15 mouse cellular contexts compared by ENCODE assay signal in the genomic region with DNA sequence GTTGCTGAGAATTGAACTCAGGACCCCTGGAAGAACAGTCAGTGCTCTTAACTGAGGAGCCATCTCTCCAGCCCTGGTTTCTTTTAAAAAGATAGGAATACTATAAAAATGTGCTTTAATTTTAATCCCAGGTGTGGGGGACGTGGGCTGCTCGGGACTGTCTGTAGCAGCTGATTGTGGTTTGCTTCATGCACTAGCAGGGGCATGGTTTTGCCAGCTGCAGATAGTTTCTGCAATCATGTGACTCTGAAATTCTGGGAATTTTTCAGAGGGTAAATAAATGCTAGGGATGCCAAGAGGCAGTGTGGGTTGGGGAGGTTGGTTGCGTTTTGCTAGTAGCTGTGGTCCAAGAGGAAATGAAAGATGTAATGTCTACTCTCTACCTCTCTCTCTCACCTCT. TPM values are rescaled to one million over a fixed set of nuclear protein-coding genes. Genes with fewer than 3 reads are reported as not detected.
A peak's percentile ranks its signal among the peaks of the same experiment; 100 is the strongest.
DNase-seq lines count a peak whose midpoint lies in the region; ATAC-seq and TF ChIP-seq lines count a peak whose summit lies in the region.
"Had no signal": no experiment of that assay in that cellular context is flagged by ENCODE, and none has a peak within 500 bp of the region (broad histone marks: within the 10 kb centered on the region; RNA-seq: fewer than 3 reads in every experiment).

No protein-coding gene starts in this region.

- ATAC-seq in midbrain, embryonic 12.5 days (ENCODE audit: low FRiP score, low read depth): no peak
- ATAC-seq in midbrain, embryonic 16.5 days: no peak

- intact Hi-C loops in heart, adult 2 months (cut with DNase I): no loop called here
- intact Hi-C loops in heart, postnatal 14 days (cut with DNase I): loop anchor here (2.0 kb wide), 1 partner anchor 13 kb away; a partner anchor contains a TSS

- 80% methylated on average over 3 of the region's 3 CpGs for WGBS in heart, adult 2 months
- WGBS in midbrain, embryonic 12.5 days: 90% methylated on average over 3 of the region's 3 CpGs
- WGBS in midbrain, embryonic 16.5 days: 92% methylated on average over 3 of the region's 3 CpGs
- 73% methylated on average over 3 of the region's 3 CpGs for WGBS in macrophage (ENCODE audit: missing documents)

- peak overlapping the region; percentile 60; the same call in 1 of the 2 replicates for H3K27ac ChIP-seq in heart, adult 2 months
- peak overlapping the region; percentile 88 for H3K27ac ChIP-seq in midbrain, embryonic 12.5 days (replicated peaks)
- no peak overlapping the region for H3K27ac ChIP-seq in midbrain, embryonic 16.5 days (ENCODE audit: low read length)
- H3K27ac ChIP-seq in macrophage: peak overlapping the region; percentile 90
- H3K27ac ChIP-seq: liver, embryonic 15.5 days had no signal

- no peaks in the 10 kb centered on the region for H3K9me3 ChIP-seq in midbrain, embryonic 12.5 days
- H3K9me3 ChIP-seq in midbrain, embryonic 16.5 days (replicated peaks; ENCODE audit: control insufficient read depth, low read length, poor library complexity, severe bottlenecking): no peaks in the 10 kb centered on the region
- H3K9me3 ChIP-seq: limb, embryonic 13.5 days; liver, embryonic 15.5 days; midbrain, embryonic 13.5 days had no signal

- H3K36me3 ChIP-seq in heart, adult 2 months (ENCODE audit: control insufficient read depth, insufficient read depth, low read length): no peaks in the 10 kb centered on the region
- no peaks in the 10 kb centered on the region for H3K36me3 ChIP-seq in midbrain, embryonic 12.5 days
- H3K36me3 ChIP-seq in midbrain, embryonic 16.5 days (ENCODE audit: control insufficient read depth, insufficient read depth, low read length): no peaks in the 10 kb centered on the region
- H3K36me3 ChIP-seq in macrophage (ENCODE audit: inconsistent target): no peaks in the 10 kb centered on the region
- H3K36me3 ChIP-seq: limb, embryonic 13.5 days; liver, embryonic 15.5 days; midbrain, embryonic 13.5 days had no signal

- H3K4me1 ChIP-seq in heart, adult 2 months (ENCODE audit: control insufficient read depth, insufficient read depth, low read length): peaks cover 10% of the 10 kb centered on the region
- peaks cover 36% of the 10 kb centered on the region for H3K4me1 ChIP-seq in midbrain, embryonic 12.5 days
- H3K4me1 ChIP-seq in midbrain, embryonic 16.5 days (ENCODE audit: control insufficient read depth, insufficient read depth, low read length): peaks cover 19% of the 10 kb centered on the region

- TF ChIP-seq CTCF in heart, adult 2 months (IDR thresholded peaks at IDR 0.05): no peak

- H3K4me2 ChIP-seq in midbrain, embryonic 12.5 days (replicated peaks): no peak overlapping the region
- H3K4me2 ChIP-seq in midbrain, embryonic 16.5 days (ENCODE audit: low read length): no peak overlapping the region
- H3K4me2 ChIP-seq: liver, embryonic 15.5 days; midbrain, embryonic 13.5 days had no signal

- TF ChIP-seq EP300 in heart, adult 2 months (IDR thresholded peaks at IDR 0.05; ENCODE audit: insufficient read depth, low read depth, low read length): no peak

- no peaks in the 10 kb centered on the region for H3K27me3 ChIP-seq in heart, adult 2 months (ENCODE audit: control insufficient read depth, insufficient read depth, low read length)
- peaks cover 6% of the 10 kb centered on the region; the same call in 1 of the 2 replicates for H3K27me3 ChIP-seq in midbrain, embryonic 12.5 days
- peaks cover 2% of the 10 kb centered on the region; the same call in 1 of the 2 replicates for H3K27me3 ChIP-seq in midbrain, embryonic 16.5 days (ENCODE audit: control insufficient read depth, insufficient read depth, low read depth, low read length)
- H3K27me3 ChIP-seq: midbrain, embryonic 13.5 days had no signal

- no peak for TF ChIP-seq POLR2A in heart, adult 2 months (IDR thresholded peaks at IDR 0.05; ENCODE audit: insufficient read depth, low read depth, low read length)

- H3K79me2 ChIP-seq in heart, adult 2 months (replicated peaks; ENCODE audit: control insufficient read depth, insufficient read depth, low read length): no peaks in the 10 kb centered on the region
- peaks cover 18% of the 10 kb centered on the region; the same call in 1 of the 2 replicates for H3K79me2 ChIP-seq in macrophage (ENCODE audit: inconsistent target)

- H3K4me3 ChIP-seq in heart, adult 2 months: no peak overlapping the region
- H3K4me3 ChIP-seq in midbrain, embryonic 12.5 days: no peak overlapping the region
- H3K4me3 ChIP-seq in midbrain, embryonic 16.5 days (ENCODE audit: low read depth, low read length): no peak overlapping the region
- H3K4me3 ChIP-seq in macrophage (ENCODE audit: inconsistent target): no peak overlapping the region
- H3K4me3 ChIP-seq: limb, embryonic 13.5 days; liver, embryonic 15.5 days; midbrain, embryonic 13.5 days had no signal

- H3K9ac ChIP-seq in heart, adult 2 months (ENCODE audit: low read depth, low read length): no peak overlapping the region
- H3K9ac ChIP-seq in midbrain, embryonic 12.5 days (replicated peaks): no peak overlapping the region
- no peak overlapping the region for H3K9ac ChIP-seq in midbrain, embryonic 16.5 days (ENCODE audit: low read depth, low read length)
- H3K9ac ChIP-seq: liver, embryonic 15.5 days had no signal

- peak; percentile 31 for DNase-seq in cerebellum, adult 11-12 months
- no peak for DNase-seq in cerebellum, adult 9-10 months
- no peak for DNase-seq in heart, adult 2 months
- no peak for DNase-seq in heart, postnatal 14 days
- DNase-seq in right cerebral cortex, postnatal 10 days (ENCODE audit: low spot score in 2 of 2): no peak
- DNase-seq: kidney, adult 9 months; spleen, adult 18-20 months; thymus, postnatal 14 days had no signal

RNA-seq across cellular contexts. Expression of a gene that starts 2.6 kb away (rescaled TPM):
- total RNA-seq in heart, adult 2 months (2021): 1 to 10 TPM; 7.9 TPM
- polyA plus RNA-seq in heart, adult 2 months (2012; rRNA removed): 4.0 and 8.8 TPM in 2 replicates
- total RNA-seq in heart, postnatal 14 days (2021): 1 to 10 TPM; 8.2 to 8.3 TPM
- polyA plus RNA-seq in midbrain, embryonic 12.5 days (2016; fragmentation: Nextera tagmentation; extraction: Ambion mirVana): 16.4 and 18.1 TPM in 2 replicates
- 15.4 and 17.9 TPM in 2 replicates for polyA plus RNA-seq in midbrain, embryonic 16.5 days (2015; fragmentation: Nextera tagmentation; extraction: Ambion mirVana)
- 10 to 100 TPM in 4 of 26 experiments, 1 to 10 TPM in 22; 1.9 to 12.5 (median 7.0) TPM for total RNA-seq in macrophage (2018; cell fraction: chromatin; rRNA removed)
- total RNA-seq in macrophage (2018; cell fraction: cytosol; rRNA removed): 10 to 100 TPM in 24 of 26 experiments, 1 to 10 TPM in 2; 7.7 to 22.0 (median 13.1) TPM
- 10 to 100 TPM in 7 of 26 experiments, 1 to 10 TPM in 19; 2.2 to 13.1 (median 7.9) TPM for total RNA-seq in macrophage (2018; cell fraction: nucleus; rRNA removed)
- 12.5 to 24.4 TPM (median 15.0 TPM) in 3 replicates for polyA plus RNA-seq in macrophage (2018)

RNA-seq across cellular contexts. Expression of a gene that starts 5.0 kb away (rescaled TPM):
- 10 to 100 TPM; 15.3 to 18.4 TPM for total RNA-seq in heart, adult 2 months (2021)
- polyA plus RNA-seq in heart, adult 2 months (2012; rRNA removed): 25.3 and 27.4 TPM in 2 replicates
- total RNA-seq in heart, postnatal 14 days (2021): 10 to 100 TPM; 18.0 to 19.0 TPM
- polyA plus RNA-seq in midbrain, embryonic 12.5 days (2016; fragmentation: Nextera tagmentation; extraction: Ambion mirVana): 116 and 121 TPM in 2 replicates
- 119 and 123 TPM in 2 replicates for polyA plus RNA-seq in midbrain, embryonic 16.5 days (2015; fragmentation: Nextera tagmentation; extraction: Ambion mirVana)
- 10 to 100 TPM; 18.3 to 80.5 (median 48.3) TPM for total RNA-seq in macrophage (2018; cell fraction: chromatin; rRNA removed)
- total RNA-seq in macrophage (2018; cell fraction: cytosol; rRNA removed): 10 to 100 TPM; 37.7 to 82.4 (median 57.2) TPM
- total RNA-seq in macrophage (2018; cell fraction: nucleus; rRNA removed): 10 to 100 TPM; 22.0 to 90.0 (median 57.6) TPM
- 31.4 to 62.2 TPM (median 57.9 TPM) in 3 replicates for polyA plus RNA-seq in macrophage (2018)

RNA-seq across cellular contexts. Expression of a gene that starts 12.6 kb away (rescaled TPM):
- 1 to 10 TPM in 1 of 2 experiments, under 1 TPM in 1; 0.86 to 1.4 TPM for total RNA-seq in heart, adult 2 months (2021)
- 2.7 and 7.0 TPM in 2 replicates for polyA plus RNA-seq in heart, adult 2 months (2012; rRNA removed)
- 1 to 10 TPM; 1.9 to 3.1 TPM for total RNA-seq in heart, postnatal 14 days (2021)
- 3.9 and 4.2 TPM in 2 replicates for polyA plus RNA-seq in midbrain, embryonic 12.5 days (2016; fragmentation: Nextera tagmentation; extraction: Ambion mirVana)
- 10.3 and 11.5 TPM in 2 replicates for polyA plus RNA-seq in midbrain, embryonic 16.5 days (2015; fragmentation: Nextera tagmentation; extraction: Ambion mirVana)
- 1 to 10 TPM in 1 of 26 experiments, under 1 TPM in 5, not detected in 20; 0.33 to 1.1 (median 0.68) TPM for total RNA-seq in macrophage (2018; cell fraction: chromatin; rRNA removed)
- under 1 TPM in 15 of 26 experiments, not detected in 11; 0.07 to 0.22 (median 0.10) TPM for total RNA-seq in macrophage (2018; cell fraction: cytosol; rRNA removed)
- 1 to 10 TPM in 4 of 26 experiments, under 1 TPM in 17, not detected in 5; 0.26 to 1.3 (median 0.58) TPM for total RNA-seq in macrophage (2018; cell fraction: nucleus; rRNA removed)
- polyA plus RNA-seq in macrophage (2018): 0.16 to 0.25 TPM in 2 of 3 replicates, not detected in the other
- total RNA-seq: common myeloid progenitor, adult 5-6 weeks had no signal
- polyA plus RNA-seq: liver, embryonic 15.5 days had no signal

RNA-seq across cellular contexts. Expression of a gene that starts 13.6 kb away (rescaled TPM):
- 10 to 100 TPM; 53.0 to 63.9 TPM for total RNA-seq in heart, adult 2 months (2021)
- polyA plus RNA-seq in heart, adult 2 months (2012; rRNA removed): 50.5 and 55.7 TPM in 2 replicates
- total RNA-seq in heart, postnatal 14 days (2021): 10 to 100 TPM; 42.6 to 43.2 TPM
- 21.3 and 23.8 TPM in 2 replicates for polyA plus RNA-seq in midbrain, embryonic 12.5 days (2016; fragmentation: Nextera tagmentation; extraction: Ambion mirVana)
- polyA plus RNA-seq in midbrain, embryonic 16.5 days (2015; fragmentation: Nextera tagmentation; extraction: Ambion mirVana): 19.9 and 21.0 TPM in 2 replicates
- total RNA-seq in macrophage (2018; cell fraction: chromatin; rRNA removed): 10 to 100 TPM; 12.1 to 40.8 (median 28.4) TPM
- 10 to 100 TPM; 52.1 to 89.0 (median 72.4) TPM for total RNA-seq in macrophage (2018; cell fraction: cytosol; rRNA removed)
- 100 to 1,000 TPM in 1 of 26 experiments, 10 to 100 TPM in 25; 19.9 to 100 (median 65.0) TPM for total RNA-seq in macrophage (2018; cell fraction: nucleus; rRNA removed)
- 71.0 to 95.1 TPM (median 79.6 TPM) in 3 replicates for polyA plus RNA-seq in macrophage (2018)

RNA-seq across cellular contexts. Expression of a gene that starts 26.2 kb away (rescaled TPM):
- 1 to 10 TPM; 1.2 to 1.8 TPM for total RNA-seq in heart, adult 2 months (2021)
- polyA plus RNA-seq in heart, adult 2 months (2012; rRNA removed): 2.4 and 3.4 TPM in 2 replicates
- total RNA-seq in heart, postnatal 14 days (2021): 1 to 10 TPM; 2.1 to 2.7 TPM
- polyA plus RNA-seq in midbrain, embryonic 12.5 days (2016; fragmentation: Nextera tagmentation; extraction: Ambion mirVana): 4.5 and 6.0 TPM in 2 replicates
- 6.1 and 6.3 TPM in 2 replicates for polyA plus RNA-seq in midbrain, embryonic 16.5 days (2015; fragmentation: Nextera tagmentation; extraction: Ambion mirVana)
- 10 to 100 TPM in 3 of 26 experiments, 1 to 10 TPM in 23; 1.1 to 13.9 (median 5.6) TPM for total RNA-seq in macrophage (2018; cell fraction: chromatin; rRNA removed)
- under 1 TPM in 23 of 26 experiments, not detected in 3; 0.10 to 0.40 (median 0.20) TPM for total RNA-seq in macrophage (2018; cell fraction: cytosol; rRNA removed)
- total RNA-seq in macrophage (2018; cell fraction: nucleus; rRNA removed): 1 to 10 TPM in 23 of 26 experiments, under 1 TPM in 3; 0.72 to 6.3 (median 3.2) TPM
- polyA plus RNA-seq in macrophage (2018): 0.14 to 0.69 TPM (median 0.28 TPM) in 3 replicates
